Mouse (Mus musculus) hindbrain, embryonic 12.5 days (tissue): ENCODE measurements at regions not wholly inside any gene's neighbourhood (a gene's known extent, or its start where the extent isn't known, plus 50 kb on each side); places are given as distances from the start of the nearest gene placed in this dataset.

Experiments used
- ATAC-seq: fragments of 200-750 bp; cut with Nextera tagmentation; 2 replicates; pipeline ENCODE4 v1.8.0; 2017; ENCODE audit warnings: moderate TSS enrichment; ENCODE audit not compliant: low FRiP score
- H3K27ac ChIP-seq: fragments of 300-500 bp; sonication (generic); 2 replicates; pipeline ENCODE4 v1.5.1; 2016; ENCODE audit warnings: mild to moderate bottlenecking
- H3K27me3 ChIP-seq: fragments of 300-500 bp; sonication (generic); 2 replicates; pipeline ENCODE4 v1.6.1; 2016; ENCODE audit warnings: mild to moderate bottlenecking
- H3K36me3 ChIP-seq: fragments of 300-500 bp; sonication (generic); 2 replicates; pipeline ENCODE4 v1.6.1; 2016; ENCODE audit warnings: mild to moderate bottlenecking
- H3K4me1 ChIP-seq: fragments of 300-500 bp; sonication (generic); 2 replicates; pipeline ENCODE4 v1.6.1; 2016
- H3K4me2 ChIP-seq: fragments of 300-500 bp; sonication (generic); replicated peaks from 2 replicates; pipeline ENCODE4 v1.6.1; 2016; ENCODE audit warnings: mild to moderate bottlenecking
- H3K4me3 ChIP-seq: fragments of 300-500 bp; sonication (generic); 2 replicates; pipeline ENCODE4 v1.5.1; 2016; ENCODE audit warnings: mild to moderate bottlenecking
- H3K9ac ChIP-seq: fragments of 300-500 bp; sonication (generic); 2 replicates; pipeline ENCODE4 v1.6.1; 2016; ENCODE audit warnings: mild to moderate bottlenecking, moderate library complexity
- H3K9me3 ChIP-seq: fragments of 300-500 bp; sonication (generic); replicated peaks from 2 replicates; pipeline ENCODE4 v1.6.1; 2016; ENCODE audit warnings: mild to moderate bottlenecking
- WGBS: fragments of 180-500 bp; shearing (Covaris S2); methylation state at CpG from one replicate; pipeline ENCODE4 v1.1.7; 2016; 5-methylcytosine and 5-hydroxymethylcytosine counted together

- no peak for ATAC-seq
- H3K27me3 ChIP-seq: no peaks in the 10 kb centered on the region
- 85% methylated on average over 3 of the region's 3 CpGs for WGBS
Observed at GRCm38 (mm10) chr10:44747419-44747818, 219.1 kb upstream of the Prdm1 start.

DNA sequence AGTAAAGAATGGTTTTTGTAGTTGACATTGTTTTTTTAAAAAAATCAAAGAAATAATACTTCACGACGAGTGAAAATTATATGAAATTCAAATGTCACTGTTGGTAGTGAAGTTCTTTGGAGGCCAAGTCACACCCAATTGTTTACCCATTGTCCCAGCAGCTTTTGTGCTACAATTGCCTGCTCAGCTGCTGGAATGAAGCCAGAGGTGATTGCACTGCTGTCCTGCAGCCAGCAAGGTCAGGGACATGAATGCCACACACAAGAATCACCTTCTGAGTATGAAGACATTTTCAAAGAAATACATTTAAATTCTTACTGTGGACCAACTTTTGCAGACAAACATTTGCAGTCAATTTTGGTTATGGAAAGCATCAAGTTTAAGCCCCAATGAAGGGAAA lies 215.9 kb upstream of the Prdm1 start:
- no peak overlapping the region for H3K9ac ChIP-seq
- no peaks in the 10 kb centered on the region for H3K27me3 ChIP-seq
- no peak overlapping the region for H3K4me2 ChIP-seq
- H3K4me1 ChIP-seq: no peaks in the 10 kb centered on the region
- no peaks in the 10 kb centered on the region for H3K9me3 ChIP-seq
- H3K27ac ChIP-seq: no peak overlapping the region
- no peak for ATAC-seq
- H3K36me3 ChIP-seq: no peaks in the 10 kb centered on the region
- WGBS: 65% methylated on average over 2 of the region's 2 CpGs
- H3K4me3 ChIP-seq: no peak overlapping the region

More at GRCm38 (mm10) chr10:44747419-44747818, 219.1 kb upstream of the Prdm1 start:
- H3K36me3 ChIP-seq: no peaks in the 10 kb centered on the region
- H3K4me3 ChIP-seq: no peak overlapping the region
- H3K4me1 ChIP-seq: no peaks in the 10 kb centered on the region
- no peaks in the 10 kb centered on the region for H3K9me3 ChIP-seq
- H3K4me2 ChIP-seq: no peak overlapping the region
- no peak overlapping the region for H3K27ac ChIP-seq
- H3K9ac ChIP-seq: no peak overlapping the region

GRCm38 (mm10) chr10:44733641-44734040 lies 205.3 kb upstream of the Prdm1 start:
- no peak for ATAC-seq
- Histone ChIP-seq H3K27me3 (no peaks in the 10 kb centered on the region), H3K4me1 (no peaks in the 10 kb centered on the region), H3K4me2 (no peak overlapping the region), H3K36me3 (no peaks in the 10 kb centered on the region), H3K9ac (no peak overlapping the region), H3K9me3 (no peaks in the 10 kb centered on the region), H3K4me3 (no peak overlapping the region), H3K27ac (no peak overlapping the region)
- WGBS: 87% methylated on average over 5 of the region's 5 CpGs

DNA sequence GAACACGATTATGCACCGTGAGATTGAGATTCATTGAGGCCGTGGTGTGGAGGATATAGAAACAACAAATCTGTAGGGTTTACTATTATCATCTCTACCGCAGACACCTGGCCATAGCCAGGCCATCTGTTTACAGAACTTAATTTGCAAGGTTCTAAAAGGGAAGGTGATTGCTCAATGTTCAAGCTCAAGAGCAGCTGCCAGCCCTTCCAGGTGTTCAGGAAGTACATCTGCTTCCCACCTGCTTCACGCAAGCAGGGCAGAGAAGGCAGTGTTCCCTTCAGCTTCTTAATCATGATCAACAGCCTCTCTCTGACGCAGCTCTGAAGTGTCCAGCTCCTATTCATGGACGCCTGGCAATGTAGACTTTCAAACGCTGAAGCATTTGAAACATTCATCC lies 202.4 kb upstream of the Prdm1 start:
- no peaks in the 10 kb centered on the region for H3K27me3 ChIP-seq
- no peak overlapping the region for H3K4me2 ChIP-seq
- H3K9me3 ChIP-seq: no peaks in the 10 kb centered on the region
- H3K9ac ChIP-seq: no peak overlapping the region
- WGBS: 90% methylated on average over 8 of the region's 8 CpGs
- no peak overlapping the region for H3K4me3 ChIP-seq
- no peaks in the 10 kb centered on the region for H3K36me3 ChIP-seq
- H3K27ac ChIP-seq: no peak overlapping the region
- H3K4me1 ChIP-seq: no peaks in the 10 kb centered on the region
- no peak for ATAC-seq

- Histone ChIP-seq H3K36me3 (no peaks in the 10 kb centered on the region), H3K4me2 (no peak overlapping the region), H3K4me1 (no peaks in the 10 kb centered on the region), H3K9ac (no peak overlapping the region), H3K9me3 (no peaks in the 10 kb centered on the region), H3K27me3 (no peaks in the 10 kb centered on the region), H3K27ac (no peak overlapping the region), H3K4me3 (no peak overlapping the region)
- 91% methylated on average over 4 of the region's 4 CpGs for WGBS
- ATAC-seq: no peak
Observed at GRCm38 (mm10) chr10:44728963-44729362, 200.7 kb upstream of the Prdm1 start.

GRCm38 (mm10) chr10:44724575-44724974 lies 196.3 kb upstream of the Prdm1 start:
- no peak overlapping the region for H3K4me2 ChIP-seq
- H3K27ac ChIP-seq: no peak overlapping the region
- no peaks in the 10 kb centered on the region for H3K4me1 ChIP-seq
- H3K4me3 ChIP-seq: no peak overlapping the region
- H3K9me3 ChIP-seq: no peaks in the 10 kb centered on the region
- 76% methylated on average over 3 of the region's 3 CpGs for WGBS
- no peaks in the 10 kb centered on the region for H3K36me3 ChIP-seq
- H3K27me3 ChIP-seq: no peaks in the 10 kb centered on the region
- ATAC-seq: no peak
- no peak overlapping the region for H3K9ac ChIP-seq

DNA sequence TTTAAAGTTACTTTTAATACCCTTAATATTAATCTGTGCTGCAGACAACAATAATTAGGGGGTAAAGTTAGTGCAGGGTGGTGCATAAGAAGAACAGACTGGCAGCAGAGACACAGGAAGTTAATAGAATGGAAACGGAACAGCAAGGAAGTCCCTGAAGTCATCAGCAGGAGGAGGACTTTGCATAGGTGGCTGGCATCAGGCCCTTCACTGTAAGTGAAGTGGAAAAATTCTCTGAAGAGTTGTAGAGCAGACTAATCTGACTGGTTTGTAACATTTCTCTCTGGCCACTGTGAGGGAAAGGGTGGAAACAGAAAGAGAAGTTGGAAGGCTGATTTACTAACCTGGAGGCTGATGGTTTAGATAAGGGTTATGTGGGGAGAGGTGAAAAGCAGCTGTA lies 195.5 kb upstream of the Prdm1 start:
- WGBS: 88% methylated on average over 1 of the region's 1 CpGs
- H3K9me3 ChIP-seq: no peaks in the 10 kb centered on the region

DNA sequence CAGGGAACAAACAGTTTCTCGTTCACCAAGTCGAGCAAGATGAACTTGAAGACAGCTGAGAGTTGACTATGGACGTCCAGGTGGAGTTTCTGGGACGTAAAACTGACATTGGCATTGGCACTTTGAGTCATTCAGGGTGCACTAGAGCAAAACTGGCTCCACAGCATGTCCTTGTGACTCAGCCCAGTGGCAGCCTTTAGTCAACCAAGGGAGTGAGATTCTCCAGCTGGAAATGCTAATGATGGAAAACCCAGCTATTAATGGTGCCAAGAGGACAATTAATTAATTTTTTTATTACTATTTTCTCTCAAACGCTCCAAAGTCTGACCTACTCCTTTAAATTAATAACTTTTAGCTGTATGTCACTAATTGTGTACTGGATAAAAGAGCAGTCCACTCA lies 195.0 kb upstream of the Prdm1 start:
- H3K9me3 ChIP-seq: no peaks in the 10 kb centered on the region
- no peak for ATAC-seq
- no peaks in the 10 kb centered on the region for H3K4me1 ChIP-seq
- no peak overlapping the region for H3K4me3 ChIP-seq
- H3K27ac ChIP-seq: no peak overlapping the region
- H3K27me3 ChIP-seq: no peaks in the 10 kb centered on the region
- no peak overlapping the region for H3K9ac ChIP-seq
- no peak overlapping the region for H3K4me2 ChIP-seq
- H3K36me3 ChIP-seq: no peaks in the 10 kb centered on the region
- WGBS: 87% methylated on average over 5 of the region's 5 CpGs

More for the DNA sequence above, 195.5 kb upstream of the Prdm1 start:
- H3K9ac ChIP-seq: no peak overlapping the region
- ATAC-seq: no peak
- H3K27ac ChIP-seq: no peak overlapping the region
- no peak overlapping the region for H3K4me2 ChIP-seq
- no peaks in the 10 kb centered on the region for H3K36me3 ChIP-seq
- H3K4me3 ChIP-seq: no peak overlapping the region
- H3K27me3 ChIP-seq: no peaks in the 10 kb centered on the region
- H3K4me1 ChIP-seq: no peaks in the 10 kb centered on the region

- 90% methylated on average over 10 of the region's 10 CpGs for WGBS
- no peaks in the 10 kb centered on the region for H3K36me3 ChIP-seq
- no peak overlapping the region for H3K4me3 ChIP-seq
- ATAC-seq: no peak
- H3K27ac ChIP-seq: no peak overlapping the region
- no peaks in the 10 kb centered on the region for H3K27me3 ChIP-seq
- no peaks in the 10 kb centered on the region for H3K9me3 ChIP-seq
- H3K9ac ChIP-seq: no peak overlapping the region
- H3K4me2 ChIP-seq: no peak overlapping the region
- no peaks in the 10 kb centered on the region for H3K4me1 ChIP-seq
Observed at GRCm38 (mm10) chr10:44721670-44722069, 193.4 kb upstream of the Prdm1 start.

GRCm38 (mm10) chr10:44716612-44717011 lies 188.3 kb upstream of the Prdm1 start:
- no peak for ATAC-seq
- 41% methylated on average over 5 of the region's 5 CpGs for WGBS
- no peaks in the 10 kb centered on the region for H3K4me1 ChIP-seq

DNA sequence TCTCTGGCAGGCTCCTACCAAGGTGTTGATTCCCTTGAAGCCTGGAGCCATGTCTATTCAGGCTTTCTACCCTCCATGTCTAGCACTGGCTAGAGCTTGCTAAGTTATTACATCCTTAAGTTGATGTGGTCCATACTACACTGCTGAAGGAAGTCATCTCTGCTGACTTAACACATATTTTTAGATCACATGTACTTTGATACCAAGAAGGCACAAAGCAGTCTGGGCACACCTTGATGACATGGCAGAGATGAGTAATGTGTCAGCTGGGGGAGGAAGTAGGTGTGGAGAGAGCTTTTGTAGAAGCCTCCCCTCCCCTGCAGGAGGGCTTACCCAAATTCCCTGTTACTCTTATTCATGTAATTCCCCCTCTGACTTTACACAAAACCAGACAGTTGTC lies 187.6 kb upstream of the Prdm1 start:
- H3K27ac ChIP-seq: no peak overlapping the region
- H3K9ac ChIP-seq: no peak overlapping the region
- no peaks in the 10 kb centered on the region for H3K27me3 ChIP-seq
- H3K9me3 ChIP-seq: no peaks in the 10 kb centered on the region
- no peak for ATAC-seq
- H3K4me2 ChIP-seq: no peak overlapping the region
- no peaks in the 10 kb centered on the region for H3K36me3 ChIP-seq
- H3K4me1 ChIP-seq: no peaks in the 10 kb centered on the region
- no peak overlapping the region for H3K4me3 ChIP-seq

More at GRCm38 (mm10) chr10:44716612-44717011, 188.3 kb upstream of the Prdm1 start:
- H3K27me3 ChIP-seq: no peaks in the 10 kb centered on the region
- no peak overlapping the region for H3K4me3 ChIP-seq
- H3K9me3 ChIP-seq: no peaks in the 10 kb centered on the region
- H3K27ac ChIP-seq: no peak overlapping the region
- no peak overlapping the region for H3K9ac ChIP-seq
- no peaks in the 10 kb centered on the region for H3K36me3 ChIP-seq
- no peak overlapping the region for H3K4me2 ChIP-seq

GRCm38 (mm10) chr10:44708830-44709229 lies 180.5 kb upstream of the Prdm1 start:
- WGBS: 89% methylated on average over 4 of the region's 4 CpGs
- Histone ChIP-seq H3K9me3 (no peaks in the 10 kb centered on the region), H3K4me3 (no peak overlapping the region), H3K9ac (no peak overlapping the region), H3K27me3 (no peaks in the 10 kb centered on the region), H3K4me1 (no peaks in the 10 kb centered on the region), H3K4me2 (no peak overlapping the region), H3K27ac (no peak overlapping the region), H3K36me3 (no peaks in the 10 kb centered on the region)
- ATAC-seq: no peak

DNA sequence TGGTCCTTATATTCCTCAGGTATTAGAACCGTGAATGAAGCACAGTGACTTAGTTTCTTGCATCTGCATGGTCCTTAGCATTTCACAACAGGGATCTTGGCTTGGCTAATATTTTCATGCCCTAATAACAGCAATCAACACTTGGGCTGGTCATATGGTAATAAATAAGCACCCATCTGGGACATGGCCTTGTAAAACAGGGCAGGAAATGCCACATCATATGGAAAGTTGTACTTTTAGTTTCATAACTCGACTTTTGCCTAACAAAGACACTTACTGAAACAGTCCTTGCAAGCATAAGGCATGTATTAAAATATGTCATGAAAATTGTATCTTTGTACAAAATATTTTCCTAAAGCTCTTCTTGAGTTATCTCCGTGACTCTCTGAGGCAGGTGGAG lies 175.8 kb upstream of the Prdm1 start:
- Histone ChIP-seq H3K4me2 (no peak overlapping the region), H3K27me3 (no peaks in the 10 kb centered on the region), H3K4me1 (no peaks in the 10 kb centered on the region), H3K27ac (no peak overlapping the region), H3K9ac (no peak overlapping the region), H3K36me3 (no peaks in the 10 kb centered on the region), H3K9me3 (no peaks in the 10 kb centered on the region), H3K4me3 (no peak overlapping the region)
- ATAC-seq: no peak
- WGBS: 91% methylated on average over 3 of the region's 3 CpGs

GRCm38 (mm10) chr10:44702108-44702507 lies 173.8 kb upstream of the Prdm1 start:
- H3K4me3 ChIP-seq: no peak overlapping the region
- no peaks in the 10 kb centered on the region for H3K27me3 ChIP-seq
- ATAC-seq: no peak
- no peak overlapping the region for H3K9ac ChIP-seq
- WGBS: 77% methylated on average over 5 of the region's 5 CpGs
- H3K4me2 ChIP-seq: no peak overlapping the region
- no peak overlapping the region for H3K27ac ChIP-seq
- H3K4me1 ChIP-seq: no peaks in the 10 kb centered on the region
- no peaks in the 10 kb centered on the region for H3K9me3 ChIP-seq
- no peaks in the 10 kb centered on the region for H3K36me3 ChIP-seq
